Mouse (Mus musculus) G1E (cell line): Measurements from ENCODE around the gene Parp9. TPM values are rescaled to one million over a fixed set of nuclear protein-coding genes. Genes with fewer than 3 reads are reported as not detected.
"Not testable (repeated sequence)": the region's sequence is repeated elsewhere in the genome, so short reads cannot be mapped to it uniquely, and the experiment has no call there.

Experiments used
- ATAC-seq: 2 replicates; pipeline ENCODE4 v1.8.0; 2016; ENCODE audit warnings: mild to moderate bottlenecking; ENCODE audit not compliant: insufficient number of reproducible peaks, poor library complexity, low FRiP score, severe bottlenecking; ENCODE audit errors: extremely low read depth
- DNase-seq: peaks from one replicate; pipeline ENCODE4 v3.0.0; 2012; ENCODE audit warnings: low spot score
- H3K27me3 ChIP-seq: 2 replicates; pipeline ENCODE4 v1.6.1; 2012; ENCODE audit warnings: mild to moderate bottlenecking, low read length, inconsistent platforms; ENCODE audit not compliant: insufficient read depth
- H3K36me3 ChIP-seq: replicated peaks from 2 replicates; pipeline ENCODE3; 2012; ENCODE audit warnings: mild to moderate bottlenecking, inconsistent platforms
- H3K4me1 ChIP-seq: 2 replicates; pipeline ENCODE4 v1.6.1; 2012; ENCODE audit warnings: low read depth, low read length, inconsistent platforms, mixed read lengths; ENCODE audit not compliant: insufficient read depth
- H3K4me3 ChIP-seq: 2 replicates; pipeline ENCODE4 v1.5.1; 2012; ENCODE audit warnings: low read depth, mild to moderate bottlenecking, inconsistent platforms, low read length, moderate library complexity, mixed read lengths
- H3K9me3 ChIP-seq: replicated peaks from 2 replicates; pipeline ENCODE4 v1.6.1; 2012; ENCODE audit warnings: inconsistent platforms
- CTCF ChIP-seq: IDR thresholded peaks from 2 replicates; pipeline ENCODE4 v1.5.1; 2012; ENCODE audit warnings: low read depth, low read length, inconsistent platforms, mixed read lengths
- GATA1 ChIP-seq: IDR thresholded peaks from 2 replicates; pipeline ENCODE4 v1.6.1; 2012; ENCODE audit warnings: borderline replicate concordance, low read length, inconsistent platforms, mixed read lengths
- GATA2 ChIP-seq: IDR thresholded peaks from 2 replicates; pipeline ENCODE4 v1.6.1; 2012; ENCODE audit warnings: low read depth, low read length, inconsistent platforms, borderline replicate concordance
- POLR2AphosphoS5 ChIP-seq: IDR thresholded peaks from 2 replicates; pipeline ENCODE4 v1.6.1; 2012; ENCODE audit warnings: low read depth, low read length, inconsistent platforms; ENCODE audit not compliant: insufficient replicate concordance
- TAL1 ChIP-seq: conservative IDR thresholded peaks from 2 replicates; pipeline ENCODE4 v1.6.1; 2012; ENCODE audit warnings: low read depth, low read length, inconsistent platforms, mixed read lengths
- polyA plus RNA-seq: library from polyadenylated mRNA; stranded (reverse); fragments of >175 nt; gene quantifications from 2 replicates; pipeline ENCODE4 v1.2.3, GENCODE M21; 2012
- total RNA-seq, 2 experiments: library from RNA; stranded (forward) in 1 of 2; stranded (reverse) in 1 of 2; fragments of 200-1000 nt in 1 of 2; fragments of >200 nt in 1 of 2; fragmentation: Nextera tagmentation in 1 of 2; gene quantifications; 2 replicates each; pipeline ENCODE4 v1.2.3; 2014 to 2017

The Parp9 gene
- total and polyA plus RNA-seq, 3 experiments = 2.1 to 36.4 (median 13.5) TPM

DNA sequence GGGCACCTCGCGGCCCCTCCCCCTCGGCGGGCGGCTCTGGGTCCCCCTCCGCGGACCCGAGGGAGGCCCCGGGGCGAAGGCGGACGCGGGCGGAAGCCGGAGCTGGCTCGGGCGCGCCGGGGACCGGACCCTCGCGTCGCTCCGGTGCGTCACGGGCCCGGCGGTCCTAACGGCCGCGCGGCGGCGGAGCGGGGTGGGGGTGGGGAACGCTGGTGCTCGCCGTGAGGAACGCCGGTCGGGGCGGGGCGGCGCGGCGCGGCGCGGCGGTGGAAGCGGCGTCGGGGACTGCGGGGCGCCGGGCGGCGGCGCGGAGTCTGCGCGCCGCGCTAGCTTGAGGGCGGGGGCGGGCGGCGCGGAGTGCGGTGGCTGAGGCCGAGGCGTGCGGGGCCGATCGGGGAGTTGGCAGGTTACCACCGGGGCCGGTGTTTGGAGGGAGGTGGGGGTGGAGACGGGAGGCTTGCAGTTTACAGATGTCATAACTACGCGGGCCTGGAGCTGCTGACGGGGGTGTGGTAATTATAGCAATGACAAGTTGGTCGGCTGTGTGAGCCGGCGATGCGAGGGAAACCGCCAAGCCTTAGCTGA, 45.3 kb downstream of the Parp9 start:
- TF ChIP-seq POLR2AphosphoS5 = no peak
- peak; percentile 53 for DNase-seq
- Histone ChIP-seq H3K4me3 (peak overlapping the region; percentile 83), H3K9me3 (no peaks in the 10 kb centered on the region; the same call in 1 of the 2 replicates), H3K36me3 (peaks cover 8% of the 10 kb centered on the region), H3K4me1 (peaks cover 37% of the 10 kb centered on the region), H3K27me3 (peaks cover 4% of the 10 kb centered on the region)
- ATAC-seq = no peak; the same call in 1 of the 2 replicates

DNA sequence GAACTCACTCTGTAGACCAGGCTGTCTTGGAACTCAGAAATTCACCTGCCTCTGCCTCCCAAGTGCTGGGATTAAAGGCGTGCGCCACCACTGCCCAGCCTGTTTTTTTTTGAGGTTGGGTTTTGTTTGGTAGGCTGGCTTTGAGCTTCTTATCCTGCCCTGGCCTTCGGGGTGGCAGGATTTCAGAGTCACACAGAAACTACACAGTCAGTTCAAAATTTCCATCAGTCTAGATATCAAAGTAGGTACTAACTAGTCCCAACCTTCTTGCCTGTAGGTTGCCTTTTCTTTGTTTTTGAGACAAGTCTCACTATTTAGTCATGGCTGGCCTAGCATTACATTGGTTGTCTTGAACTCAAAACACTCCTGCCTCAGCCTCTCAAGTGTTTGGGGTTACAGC, 46.2 kb downstream of the Parp9 start:
- DNase-seq = no peak
- no peak for ATAC-seq
- H3K27me3 ChIP-seq = peaks cover 4% of the 10 kb centered on the region
- H3K9me3 ChIP-seq = no peaks in the 10 kb centered on the region; the same call in 1 of the 2 replicates
- TF ChIP-seq GATA1 (no peak), TAL1 (no peak), CTCF (no peak)
- peaks cover 10% of the 10 kb centered on the region for H3K36me3 ChIP-seq
- peak overlapping the region; percentile 83; the same call in 1 of the 2 replicates for H3K4me3 ChIP-seq
- H3K4me1 ChIP-seq = peaks cover 38% of the 10 kb centered on the region

DNA sequence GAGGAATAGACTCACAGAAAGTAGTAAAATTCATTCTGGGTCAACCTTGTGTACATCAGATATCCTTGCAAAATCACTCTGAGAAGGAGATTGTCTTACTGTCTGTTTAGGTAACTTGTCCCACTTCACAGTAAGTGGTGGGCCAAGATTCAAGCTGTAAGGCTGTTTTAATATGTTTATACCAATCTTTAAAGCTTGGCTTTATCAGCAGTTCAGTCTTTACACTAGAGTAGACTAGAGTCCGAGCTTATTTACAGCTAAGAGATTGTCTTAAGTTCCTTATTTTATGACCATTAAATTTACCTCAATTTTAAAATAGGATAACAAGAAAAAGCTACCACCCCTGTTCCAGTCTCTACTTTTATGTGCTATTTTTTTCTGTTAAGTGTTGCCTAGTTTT, 49.7 kb downstream of the Parp9 start:
- DNase-seq = no peak
- peaks cover 8% of the 10 kb centered on the region for H3K36me3 ChIP-seq
- peaks cover 33% of the 10 kb centered on the region for H3K4me1 ChIP-seq
- no peaks in the 10 kb centered on the region for H3K9me3 ChIP-seq
- no peaks in the 10 kb centered on the region for H3K27me3 ChIP-seq
- TF ChIP-seq GATA2 (no peak), TAL1 (no peak), POLR2AphosphoS5 (no peak), CTCF (no peak), GATA1 (no peak)
- no peak overlapping the region for H3K4me3 ChIP-seq
- no peak for ATAC-seq

DNA sequence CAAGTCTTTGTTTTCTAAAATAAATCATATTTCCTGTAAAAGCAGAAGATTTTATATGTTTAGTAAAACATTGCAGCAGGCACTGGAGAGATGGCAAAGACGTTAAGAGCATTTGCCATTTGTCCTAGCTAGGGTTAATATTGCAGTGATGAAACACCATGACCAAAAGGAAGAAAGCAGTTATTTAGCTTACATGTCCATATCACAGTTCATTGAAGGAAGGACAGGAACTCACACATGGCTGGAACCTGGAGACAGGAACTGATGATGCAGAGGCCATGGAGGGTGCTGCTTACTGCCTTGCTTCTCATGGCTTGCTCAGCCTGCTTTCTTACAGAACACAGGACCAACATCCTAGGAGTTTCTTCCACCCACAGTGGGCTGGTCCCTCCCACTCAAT, 54.1 kb downstream of the Parp9 start:
- Histone ChIP-seq H3K9me3 (no peaks in the 10 kb centered on the region), H3K4me1 (peaks cover 10% of the 10 kb centered on the region), H3K27me3 (no peaks in the 10 kb centered on the region), H3K36me3 (peaks cover 12% of the 10 kb centered on the region), H3K4me3 (no peak overlapping the region)
- no peak for DNase-seq
- no peak for ATAC-seq
- no peak for TF ChIP-seq GATA2
- TF ChIP-seq TAL1 = no peak
- TF ChIP-seq GATA1 = no peak
- TF ChIP-seq CTCF = no peak
- TF ChIP-seq POLR2AphosphoS5 = no peak

DNA sequence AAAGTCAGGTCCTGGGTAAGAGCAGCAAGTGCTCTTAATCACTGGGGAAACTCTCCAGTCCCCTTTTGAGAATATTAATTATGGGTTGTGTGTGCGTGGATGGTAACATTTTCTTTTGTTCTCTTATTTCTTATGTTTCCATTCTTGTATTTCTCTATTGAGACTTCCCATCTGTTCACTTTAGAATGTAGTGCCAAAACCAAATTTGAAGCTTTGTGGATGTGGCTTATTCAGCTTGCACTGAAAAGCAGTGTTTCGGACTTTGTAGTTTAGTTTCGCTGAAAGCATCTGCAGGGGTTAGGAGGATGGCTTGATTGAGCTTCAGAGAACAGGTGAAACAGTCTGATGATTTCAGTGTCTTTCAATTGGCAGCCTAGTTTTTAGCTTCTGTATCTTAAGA, 55.0 kb downstream of the Parp9 start:
- TF ChIP-seq CTCF (no peak), GATA2 (no peak), TAL1 (no peak), POLR2AphosphoS5 (no peak), GATA1 (no peak)
- Histone ChIP-seq H3K27me3 (no peaks in the 10 kb centered on the region), H3K36me3 (peaks cover 15% of the 10 kb centered on the region), H3K4me3 (no peak overlapping the region), H3K4me1 (peaks cover 6% of the 10 kb centered on the region; the same call in 1 of the 2 replicates), H3K9me3 (no peaks in the 10 kb centered on the region)
- DNase-seq (no peak), ATAC-seq (no peak)

DNA sequence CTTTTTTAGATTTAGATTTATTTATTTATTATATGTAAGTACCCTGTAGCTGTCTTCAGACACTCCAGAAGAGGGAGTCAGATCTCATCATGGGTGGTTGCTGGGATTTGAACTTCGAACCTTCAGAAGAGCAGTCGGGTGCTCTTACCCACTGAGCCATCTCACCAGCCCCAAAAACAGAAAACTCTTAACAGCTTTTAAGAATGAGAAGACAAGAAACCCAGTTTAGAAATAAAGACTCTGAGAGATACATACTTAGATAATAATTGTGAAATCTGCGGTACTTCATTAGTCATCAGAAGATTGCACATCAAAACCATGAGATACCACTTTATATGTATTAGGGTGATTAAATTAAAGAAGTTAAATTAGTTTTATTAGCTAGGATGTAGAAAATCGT, 60.6 kb downstream of the Parp9 start:
- DNase-seq, H3K4me3 ChIP-seq, H3K9me3 ChIP-seq, H3K4me1 ChIP-seq, H3K27me3 ChIP-seq, ATAC-seq: not testable (repeated sequence)
- peaks cover 36% of the 10 kb centered on the region for H3K36me3 ChIP-seq

DNA sequence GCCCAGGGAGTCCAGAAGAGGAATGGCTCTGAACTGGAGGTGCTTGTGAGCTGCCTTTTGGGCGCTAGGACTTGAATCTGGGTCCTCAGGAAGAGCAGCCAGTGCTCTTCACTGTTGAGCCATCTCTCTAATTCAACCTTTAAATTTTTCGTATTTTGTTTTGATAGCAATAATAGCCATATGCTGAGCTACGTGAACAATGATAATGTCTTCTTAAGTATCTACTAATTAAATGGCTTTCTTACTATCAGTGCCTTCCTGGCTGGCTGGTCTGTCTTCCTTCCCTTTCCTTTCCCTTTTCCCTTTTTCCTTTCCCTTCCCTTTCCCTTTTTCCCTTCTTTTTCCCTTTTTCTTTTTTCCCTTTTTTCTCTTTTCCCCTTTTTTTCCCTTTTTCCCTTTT, 70.1 kb downstream of the Parp9 start:
- no peak overlapping the region for H3K4me3 ChIP-seq
- H3K4me1 ChIP-seq = no peaks in the 10 kb centered on the region
- H3K9me3 ChIP-seq = no peaks in the 10 kb centered on the region
- DNase-seq (no peak), ATAC-seq (no peak)
- no peaks in the 10 kb centered on the region for H3K27me3 ChIP-seq
- H3K36me3 ChIP-seq = peaks cover 52% of the 10 kb centered on the region
- no peak for TF ChIP-seq TAL1
- TF ChIP-seq GATA1 = no peak
- TF ChIP-seq CTCF = no peak
- no peak for TF ChIP-seq GATA2
- TF ChIP-seq POLR2AphosphoS5 = no peak

DNA sequence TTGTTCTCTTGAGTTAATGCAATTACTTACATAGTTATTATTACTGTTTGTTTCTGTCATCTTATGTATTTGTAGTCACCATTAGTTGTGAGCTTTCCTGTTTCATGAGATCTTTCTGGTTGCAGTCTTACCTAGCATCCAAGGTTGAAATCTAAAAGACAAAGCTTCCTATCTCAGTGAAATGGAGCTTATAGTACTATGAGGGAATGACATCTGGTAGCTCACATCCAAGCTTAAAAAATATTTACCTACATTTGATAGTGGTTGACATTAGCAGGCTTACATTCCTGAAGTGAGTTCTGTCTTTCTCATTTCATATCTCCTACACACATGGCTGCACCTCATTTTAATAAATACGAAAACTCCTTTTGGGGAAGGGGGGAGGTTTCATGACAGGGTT, 78.1 kb downstream of the Parp9 start:
- ATAC-seq (no peak), DNase-seq (no peak)
- peaks cover 65% of the 10 kb centered on the region for H3K36me3 ChIP-seq
- peaks cover 12% of the 10 kb centered on the region; the same call in 1 of the 2 replicates for H3K4me1 ChIP-seq
- no peak for TF ChIP-seq GATA1
- no peak for TF ChIP-seq GATA2
- no peak for TF ChIP-seq TAL1
- H3K9me3 ChIP-seq = no peaks in the 10 kb centered on the region
- H3K4me3 ChIP-seq = no peak overlapping the region
- no peaks in the 10 kb centered on the region for H3K27me3 ChIP-seq

Other genes with a start within 250 kb of the Parp9 start
- 18.6 and 23.5 TPM in 2 replicates for gene Dirc2, start 169.1 kb upstream of the Parp9 start, total RNA-seq (2014; fragmentation: Nextera tagmentation)
- 13.8 and 14.2 TPM in 2 replicates for gene Dirc2, start 169.1 kb upstream of the Parp9 start, total RNA-seq (2017)
- 1.9 and 3.3 TPM in 2 replicates for gene Dirc2, start 169.1 kb upstream of the Parp9 start, polyA plus RNA-seq
- 17.9 and 18.3 TPM in 2 replicates for gene Hspbap1, start 168.1 kb upstream of the Parp9 start, total RNA-seq (2014; fragmentation: Nextera tagmentation)
- 17.5 and 18.1 TPM in 2 replicates for gene Hspbap1, start 168.1 kb upstream of the Parp9 start, total RNA-seq (2017)
- 29.5 and 31.9 TPM in 2 replicates for gene Hspbap1, start 168.1 kb upstream of the Parp9 start, polyA plus RNA-seq
- gene Parp14, start 66.9 kb upstream of the Parp9 start, total RNA-seq (2014; fragmentation: Nextera tagmentation) = 3.4 and 5.5 TPM in 2 replicates
- gene Parp14, start 66.9 kb upstream of the Parp9 start, total RNA-seq (2017) = 4.6 and 6.1 TPM in 2 replicates
- 1.5 and 2.1 TPM in 2 replicates for gene Parp14, start 66.9 kb upstream of the Parp9 start, polyA plus RNA-seq
- gene Dtx3l, start 681 bp downstream of the Parp9 start, total RNA-seq (2014; fragmentation: Nextera tagmentation) = 15.2 and 15.4 TPM in 2 replicates
- 13.0 and 17.5 TPM in 2 replicates for gene Dtx3l, start 681 bp downstream of the Parp9 start, total RNA-seq (2017)
- gene Dtx3l, start 681 bp downstream of the Parp9 start, polyA plus RNA-seq = 2.1 and 3.5 TPM in 2 replicates
- 70.1 and 85.2 TPM in 2 replicates for gene Kpna1, start 40.3 kb downstream of the Parp9 start, total RNA-seq (2014; fragmentation: Nextera tagmentation)
- 49.2 and 53.7 TPM in 2 replicates for gene Kpna1, start 40.3 kb downstream of the Parp9 start, total RNA-seq (2017)
- 51.4 and 54.1 TPM in 2 replicates for gene Kpna1, start 40.3 kb downstream of the Parp9 start, polyA plus RNA-seq
- 3.5 and 7.1 TPM in 2 replicates for gene Wdr5b, start 102.7 kb downstream of the Parp9 start, total RNA-seq (2014; fragmentation: Nextera tagmentation)
- gene Wdr5b, start 102.7 kb downstream of the Parp9 start, total RNA-seq (2017) = 6.9 and 8.1 TPM in 2 replicates
- 0.19 and 0.50 TPM in 2 replicates for gene Wdr5b, start 102.7 kb downstream of the Parp9 start, polyA plus RNA-seq
- 136 and 143 TPM in 2 replicates for gene Fam162a, start 133.1 kb downstream of the Parp9 start, total RNA-seq (2014; fragmentation: Nextera tagmentation)
- 266 and 272 TPM in 2 replicates for gene Fam162a, start 133.1 kb downstream of the Parp9 start, total RNA-seq (2017)
- 262 and 411 TPM in 2 replicates for gene Fam162a, start 133.1 kb downstream of the Parp9 start, polyA plus RNA-seq
- 71.8 and 93.8 TPM in 2 replicates for gene Ccdc58, start 133.2 kb downstream of the Parp9 start, total RNA-seq (2014; fragmentation: Nextera tagmentation)
- 148 and 250 TPM in 2 replicates for gene Ccdc58, start 133.2 kb downstream of the Parp9 start, total RNA-seq (2017)
- 4.0 and 6.3 TPM in 2 replicates for gene Ccdc58, start 133.2 kb downstream of the Parp9 start, polyA plus RNA-seq
- gene Csta1, start 192.8 kb downstream of the Parp9 start, total RNA-seq (2014; fragmentation: Nextera tagmentation) = not detected in 2 replicates
- 0.12 and 0.16 TPM in 2 replicates for gene Csta1, start 192.8 kb downstream of the Parp9 start, total RNA-seq (2017)
- not detected in 2 replicates for gene Csta1, start 192.8 kb downstream of the Parp9 start, polyA plus RNA-seq
- not detected in 2 replicates for gene Stfa2l1, start 218.3 kb downstream of the Parp9 start, total RNA-seq (2014; fragmentation: Nextera tagmentation)
- gene Stfa2l1, start 218.3 kb downstream of the Parp9 start, total RNA-seq (2017) = not detected in 2 replicates
- gene Stfa2l1, start 218.3 kb downstream of the Parp9 start, polyA plus RNA-seq = not detected in 2 replicates
- not detected in 2 replicates for gene Gm5483, start 245.7 kb downstream of the Parp9 start, total RNA-seq (2014; fragmentation: Nextera tagmentation)
- 0.05 and 0.06 TPM in 2 replicates for gene Gm5483, start 245.7 kb downstream of the Parp9 start, total RNA-seq (2017)
- gene Gm5483, start 245.7 kb downstream of the Parp9 start, polyA plus RNA-seq = not detected in 2 replicates